Mouse (Mus musculus) 3134 (cell line): ENCODE results near the gene Rnase2b.
"Not testable (repeated sequence)": the region's sequence is repeated elsewhere in the genome, so short reads cannot be mapped to it uniquely, and the experiment has no call there.

Experiments used
- DNase-seq: peaks from one replicate; pipeline ENCODE4 v3.0.0-alpha.2; 2011; ENCODE audit warnings: low spot score; ENCODE audit not compliant: insufficient read length; ENCODE audit errors: extremely low read depth

Rnase2b gene

DNA sequence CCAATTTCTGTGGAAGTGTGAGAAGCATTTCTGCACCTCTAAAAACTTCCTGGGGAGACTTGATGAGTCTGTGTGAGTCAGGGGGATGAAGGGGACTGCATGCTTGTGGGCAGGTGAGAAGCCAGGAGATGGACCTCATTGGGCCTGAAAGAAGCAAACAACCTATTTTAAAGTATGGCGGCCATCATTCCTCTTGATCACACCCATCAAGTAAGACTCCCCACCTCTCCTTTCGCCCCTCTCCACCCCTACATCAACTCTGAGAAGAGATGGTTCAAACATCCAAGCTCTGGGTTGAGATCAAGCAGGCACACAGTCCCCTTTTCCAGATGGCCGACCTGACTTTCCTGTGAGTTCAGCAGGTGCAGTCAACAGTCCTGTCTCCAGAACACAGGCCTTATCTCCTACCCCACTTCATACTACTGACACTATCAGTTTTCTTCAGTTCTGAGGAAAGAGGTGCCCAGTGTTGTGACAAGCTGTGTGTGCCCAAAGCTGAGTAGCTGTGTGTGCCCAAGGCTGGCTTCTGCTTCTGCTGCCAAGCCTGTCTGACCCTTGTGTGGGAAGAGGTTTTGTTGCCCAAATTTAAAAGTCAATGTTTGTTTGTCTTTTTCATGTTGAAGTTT lies 11.7 kb upstream of the Rnase2b start:
- DNase-seq = no peak

DNA sequence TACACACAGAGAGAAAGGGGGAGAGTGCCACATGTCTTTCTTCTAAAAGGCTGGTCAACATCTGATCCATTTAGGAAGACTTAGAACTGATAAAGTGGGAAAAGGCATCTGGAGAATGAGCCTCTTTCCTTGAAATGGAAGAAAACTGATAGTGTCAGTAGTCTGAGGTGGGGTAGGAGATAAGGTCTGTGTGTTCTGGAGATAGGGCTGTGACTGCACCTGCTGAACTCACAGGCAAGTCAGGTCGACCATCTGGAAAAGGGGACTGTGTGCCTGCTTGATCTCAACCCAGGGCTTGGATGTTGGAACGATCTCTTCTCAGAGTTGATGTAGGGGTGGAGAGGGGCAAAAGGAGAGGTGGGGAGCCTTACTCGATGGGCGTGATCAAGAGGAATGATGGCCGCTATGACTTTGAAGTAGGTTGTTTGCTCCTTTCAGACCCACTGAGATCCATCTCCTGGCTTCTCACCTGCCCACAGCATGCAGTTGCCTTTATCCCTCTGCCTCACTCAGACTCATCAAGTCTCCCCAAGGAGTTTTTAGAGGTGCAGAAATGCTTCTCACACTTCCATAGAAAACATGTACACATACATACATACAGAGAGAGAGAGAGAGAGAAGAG lies 9.7 kb upstream of the Rnase2b start:
- no peak for DNase-seq

DNA sequence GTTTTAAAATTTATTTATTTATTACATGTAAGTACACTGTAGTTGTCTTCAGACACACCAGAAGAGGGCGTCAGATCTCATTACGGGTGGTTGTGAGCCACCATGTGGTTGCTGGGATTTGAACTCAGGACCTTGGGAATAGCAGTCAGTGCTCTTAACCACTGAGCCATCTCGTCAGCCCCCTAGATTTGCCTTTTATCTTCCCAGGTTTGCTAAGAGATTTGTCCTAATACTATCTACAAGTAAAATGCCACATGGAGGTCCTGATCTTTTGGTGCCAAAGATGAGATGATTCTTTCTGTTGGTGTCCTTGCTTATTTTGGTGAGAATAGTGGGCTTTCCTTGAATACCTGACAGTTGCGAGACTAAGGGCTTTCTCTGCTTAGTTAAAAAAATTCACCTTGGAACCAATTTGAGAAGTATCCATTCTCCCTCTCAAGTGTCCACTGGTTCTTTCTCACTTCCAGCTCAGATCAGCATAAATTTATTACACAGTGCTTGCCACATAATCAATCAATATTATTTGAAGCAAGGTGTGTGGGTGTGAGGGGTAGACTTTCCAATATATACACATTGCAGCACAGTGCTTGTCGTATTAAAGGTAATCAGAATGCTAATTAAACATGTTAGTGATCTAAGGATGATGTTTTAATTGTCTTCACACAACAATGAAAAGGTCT lies 5.9 kb upstream of the Rnase2b start:
- no peak for DNase-seq

DNA sequence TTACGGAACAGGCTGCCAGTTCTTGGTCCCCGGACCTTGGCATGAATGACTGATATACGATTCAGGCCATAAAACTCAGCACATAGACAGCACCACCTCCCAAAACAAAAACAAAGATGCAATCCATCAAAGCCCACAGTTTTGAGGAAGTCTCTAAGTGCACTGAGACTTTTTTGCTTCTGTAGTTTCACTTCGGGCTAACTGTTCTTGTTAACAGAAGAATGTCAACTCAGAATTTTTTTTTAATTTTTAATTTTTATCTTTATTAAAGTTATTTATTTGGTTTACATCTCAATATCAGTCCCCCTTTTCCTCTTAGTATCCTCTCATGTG lies 5.4 kb upstream of the Rnase2b start:
- DNase-seq = no peak

DNA sequence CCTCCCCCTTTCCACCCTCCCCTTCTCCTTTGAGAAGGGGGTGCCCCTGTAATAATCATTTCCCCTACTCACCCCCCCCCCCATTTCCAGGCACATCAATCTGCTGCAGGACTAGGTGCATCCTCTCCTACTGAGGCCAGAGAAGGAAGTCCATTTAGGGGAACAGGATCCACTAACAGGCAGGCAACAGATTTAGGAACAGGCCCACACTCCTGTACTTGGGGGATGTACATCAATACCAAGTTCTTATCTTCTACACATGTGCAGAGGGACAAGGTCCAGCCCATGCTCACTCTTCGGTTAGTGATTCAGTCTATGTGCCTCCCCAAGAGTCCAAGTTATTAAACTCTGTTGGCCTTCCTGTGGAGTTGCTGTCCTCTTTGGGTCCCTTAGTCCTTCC lies 5.0 kb upstream of the Rnase2b start:
- DNase-seq = no peak

DNA sequence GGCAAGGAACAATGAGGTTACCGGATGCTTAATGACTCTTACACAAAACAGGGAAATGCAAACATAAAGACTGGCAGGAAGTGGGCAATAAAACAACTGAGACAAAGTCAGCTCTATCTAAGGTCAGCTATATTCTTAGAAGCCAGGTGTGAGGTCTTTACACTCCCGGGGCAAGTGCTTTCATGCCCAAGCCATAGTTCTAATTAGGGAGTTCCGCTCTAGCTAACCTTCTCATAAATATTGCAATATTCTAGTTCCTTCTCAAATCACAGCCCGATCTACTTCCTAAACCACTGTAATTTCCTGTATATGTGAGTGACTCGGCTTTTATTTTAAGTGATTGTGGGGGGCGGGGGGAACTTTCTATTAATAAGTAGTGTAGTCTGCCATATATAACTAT lies 1.3 kb downstream of the Rnase2b start:
- DNase-seq = not testable (repeated sequence)

DNA sequence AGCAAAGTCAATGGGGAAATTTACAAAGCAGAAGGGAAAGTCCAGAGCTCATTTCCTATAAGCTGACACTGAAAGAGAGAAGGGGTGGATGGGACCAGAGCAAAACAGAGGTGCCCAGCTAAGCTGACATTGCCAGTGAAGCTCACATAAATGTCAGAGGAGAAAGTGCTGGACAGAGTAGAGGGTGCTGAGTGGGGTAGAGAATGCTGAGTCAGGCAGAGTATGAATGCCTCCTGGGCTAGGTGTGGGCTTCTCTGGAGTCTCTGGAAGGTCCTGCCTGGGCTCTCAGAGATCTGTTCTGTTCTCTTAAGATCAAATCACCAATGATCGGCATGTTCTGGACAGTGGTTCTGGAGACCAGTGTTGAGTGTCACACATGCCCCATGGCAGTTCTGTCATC lies 3.4 kb downstream of the Rnase2b start:
- no peak for DNase-seq

DNA sequence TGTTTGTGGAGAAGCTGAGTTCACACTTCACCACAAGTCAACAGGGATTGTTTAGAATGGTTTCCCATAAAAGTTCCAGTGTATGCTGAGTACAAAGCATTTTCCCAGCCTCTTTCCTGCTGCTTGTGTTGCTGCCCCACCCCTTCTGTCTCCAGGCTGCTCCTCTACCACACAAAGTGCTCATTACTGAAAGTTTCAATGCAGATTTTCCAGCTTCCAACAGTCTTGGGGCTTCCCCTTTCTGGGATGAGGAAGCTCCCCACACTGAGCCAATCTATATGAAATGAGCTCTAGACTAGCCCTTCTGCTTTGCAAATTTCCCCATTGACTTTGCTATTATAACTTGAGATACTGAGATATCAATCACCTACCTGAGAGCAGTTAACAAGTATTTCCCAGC lies 4.0 kb downstream of the Rnase2b start:
- DNase-seq = no peak

DNA sequence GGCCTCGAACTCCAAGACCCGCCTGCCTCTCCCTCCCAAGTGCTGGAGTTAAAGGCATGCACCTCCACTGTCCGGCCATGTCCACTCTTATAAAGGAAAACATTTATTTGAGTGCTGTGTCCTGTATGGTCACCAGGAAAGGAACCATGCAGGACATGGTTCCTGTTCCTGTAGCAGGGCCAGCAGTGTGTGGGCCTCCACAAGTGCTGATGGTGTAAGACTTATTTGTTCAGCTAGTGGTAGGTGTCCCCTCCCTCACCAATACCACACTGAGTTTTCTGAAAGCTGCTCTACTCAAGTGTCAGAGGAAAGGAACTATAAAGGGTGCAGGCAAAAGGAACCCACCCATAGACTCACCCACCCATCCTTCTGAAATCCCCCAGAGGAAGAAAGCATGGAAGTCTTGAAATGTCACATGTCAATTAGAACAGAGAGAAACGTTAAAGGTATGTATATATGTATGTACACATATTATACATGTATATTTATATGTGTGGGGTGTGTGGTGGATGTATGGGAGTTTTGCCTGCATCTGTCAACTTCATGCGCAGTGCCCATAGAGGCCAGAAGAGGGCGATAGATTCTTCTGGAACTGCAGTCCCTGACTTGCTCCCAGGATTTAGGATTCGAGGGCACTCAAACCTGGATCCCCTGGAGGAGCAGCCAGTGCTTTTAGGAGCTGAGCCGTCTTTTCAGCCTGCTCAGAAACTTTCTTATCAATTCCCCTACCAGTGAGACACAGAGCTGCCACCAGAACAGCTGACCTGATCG lies 10.2 kb downstream of the Rnase2b start:
- not testable (repeated sequence) for DNase-seq

DNA sequence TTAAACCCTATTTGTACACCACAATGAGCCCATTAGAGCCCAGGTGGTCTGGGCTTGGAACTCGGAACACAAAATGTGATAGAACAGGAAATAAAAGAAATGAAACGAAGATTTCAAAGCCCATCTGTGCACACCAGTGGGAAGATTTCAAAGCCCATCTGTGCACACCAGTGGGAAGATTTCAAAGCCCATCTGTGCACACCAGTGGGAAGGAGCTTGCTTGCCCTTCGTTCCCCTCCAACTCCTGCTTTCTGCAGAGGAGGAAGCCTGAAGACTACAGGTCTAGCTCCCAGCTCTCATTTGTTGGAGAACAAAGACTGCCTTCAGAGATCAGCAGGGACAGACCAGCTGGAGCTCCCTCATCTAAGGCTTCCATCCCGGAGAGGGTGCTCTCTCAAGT lies 10.9 kb downstream of the Rnase2b start:
- not testable (repeated sequence) for DNase-seq

DNA sequence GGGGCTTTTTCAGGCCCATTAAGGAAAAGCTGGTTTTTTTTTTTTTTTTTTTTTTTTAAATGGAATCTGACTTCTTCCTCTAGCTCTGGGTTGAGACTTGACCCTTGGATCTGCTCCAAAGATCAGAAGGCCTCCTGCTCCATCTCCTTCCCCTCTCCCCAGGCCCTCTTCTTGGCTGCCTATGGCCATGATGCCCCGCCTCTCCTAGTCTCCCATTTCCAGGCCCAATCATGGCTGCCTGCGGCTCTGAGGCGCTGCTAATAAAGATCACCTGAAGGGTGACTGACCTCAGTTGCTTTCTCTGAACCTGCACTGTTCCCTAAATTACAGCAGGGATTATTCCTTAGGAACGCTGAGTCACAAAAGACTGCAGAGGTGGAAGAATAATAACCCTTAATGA lies 11.8 kb downstream of the Rnase2b start:
- DNase-seq = no peak

DNA sequence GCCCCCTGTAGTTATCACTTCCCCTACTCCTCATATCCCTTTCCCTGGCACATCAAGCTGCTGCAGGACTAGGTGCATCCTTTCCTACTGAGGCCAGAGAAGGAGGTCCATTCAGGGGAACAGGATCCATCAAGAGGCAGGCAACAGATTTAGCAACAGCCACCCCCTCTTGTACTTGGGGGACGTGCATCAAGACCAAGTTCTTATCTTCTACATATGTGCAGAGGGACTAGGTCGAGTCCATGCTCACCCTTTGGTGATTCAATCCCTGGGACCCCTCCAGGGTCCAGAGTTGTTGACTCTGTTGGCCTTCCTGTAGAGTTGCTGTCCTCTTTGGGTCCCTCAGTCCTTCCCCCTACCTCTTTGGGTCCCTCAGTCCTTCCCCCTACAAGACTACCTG lies 19.0 kb downstream of the Rnase2b start:
- DNase-seq = not testable (repeated sequence)

DNA sequence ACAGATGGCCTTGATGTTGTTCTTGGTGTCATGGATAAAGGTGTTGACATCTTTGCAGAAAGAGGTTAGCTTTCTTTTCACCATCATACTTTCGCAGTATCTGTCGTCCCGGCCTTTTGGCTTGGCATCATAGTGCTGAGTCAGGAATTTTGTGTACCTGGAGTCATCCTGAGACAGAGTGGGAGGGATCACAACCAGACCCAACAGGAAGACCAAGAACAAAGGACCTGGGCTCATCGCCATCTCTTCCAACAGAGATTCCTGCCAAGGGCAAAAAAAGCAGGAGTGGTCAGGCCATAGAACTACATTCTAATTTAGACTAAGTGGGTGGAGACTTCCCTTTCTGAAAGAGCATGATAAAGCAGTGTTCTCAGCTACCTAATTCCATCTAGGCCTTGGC lies 33.6 kb downstream of the Rnase2b start:
- no peak for DNase-seq

DNA sequence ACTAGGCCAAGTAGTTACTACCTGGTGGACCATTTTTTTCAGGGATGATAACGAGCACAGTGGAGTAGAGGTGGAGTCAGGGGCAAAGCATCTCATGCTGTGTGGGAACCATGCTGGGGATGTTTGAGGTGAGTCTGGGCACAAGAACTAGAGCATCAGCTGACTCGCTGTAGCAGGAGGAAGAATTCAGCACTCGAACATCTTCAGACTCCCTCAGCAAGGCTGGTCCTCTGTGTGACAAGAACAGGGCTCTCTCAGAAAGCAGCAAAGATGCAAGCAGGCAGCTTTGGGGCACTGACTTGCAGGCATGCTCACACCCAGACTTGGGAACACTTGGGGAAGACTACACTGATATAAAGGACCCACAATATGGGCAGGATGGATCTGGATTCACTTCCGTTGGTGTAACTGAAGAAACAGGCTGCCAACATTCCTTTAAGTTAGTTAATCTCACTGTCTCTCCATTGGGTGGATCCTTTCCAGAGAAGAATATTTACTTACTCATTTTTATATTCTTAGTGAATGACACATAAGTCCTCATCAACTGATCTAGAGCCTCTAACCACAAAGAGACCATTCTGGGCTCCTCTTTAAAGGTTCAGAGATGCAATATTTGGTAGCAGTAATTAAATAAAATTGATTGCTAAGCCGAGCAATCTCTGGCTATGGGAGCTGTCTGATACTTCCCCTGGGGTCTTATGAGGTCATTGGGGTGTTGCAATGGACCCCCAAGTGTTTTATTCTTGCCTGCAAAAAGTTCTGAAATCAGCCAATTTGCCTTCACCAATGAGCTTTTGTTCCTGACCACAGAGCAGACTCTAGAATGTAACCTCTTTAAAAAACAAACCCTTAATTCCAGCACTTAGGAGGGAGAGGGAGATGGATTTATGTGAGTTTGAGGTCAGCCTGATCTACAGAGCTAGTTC lies 37.3 kb downstream of the Rnase2b start, which contains the start of gene Ang2:
Gene Ang2 (minus strand): TSS at position 51 of the 926 bp plus-strand sequence.
- peak; percentile 65 for DNase-seq

DNA sequence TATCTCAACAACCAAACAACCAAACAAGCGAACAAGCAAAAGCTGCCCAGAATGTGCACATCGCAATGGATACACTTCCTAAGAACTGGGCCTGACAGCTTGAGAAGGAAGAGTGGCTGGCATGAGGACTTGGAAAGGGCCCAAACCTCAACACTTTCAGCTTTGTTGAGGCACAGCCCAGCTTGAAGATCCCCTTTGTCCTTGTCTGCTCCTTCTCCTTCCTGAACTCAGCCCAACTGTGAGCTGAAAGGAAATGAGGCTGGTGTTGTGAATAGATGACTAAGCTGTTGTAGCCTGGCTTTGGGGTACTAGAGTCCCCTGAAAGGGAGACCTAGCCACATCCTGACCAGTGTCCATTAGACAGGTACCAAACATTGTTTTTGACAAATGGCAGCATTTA lies 38.0 kb downstream of the Rnase2b start:
- DNase-seq = peak; percentile 69

DNA sequence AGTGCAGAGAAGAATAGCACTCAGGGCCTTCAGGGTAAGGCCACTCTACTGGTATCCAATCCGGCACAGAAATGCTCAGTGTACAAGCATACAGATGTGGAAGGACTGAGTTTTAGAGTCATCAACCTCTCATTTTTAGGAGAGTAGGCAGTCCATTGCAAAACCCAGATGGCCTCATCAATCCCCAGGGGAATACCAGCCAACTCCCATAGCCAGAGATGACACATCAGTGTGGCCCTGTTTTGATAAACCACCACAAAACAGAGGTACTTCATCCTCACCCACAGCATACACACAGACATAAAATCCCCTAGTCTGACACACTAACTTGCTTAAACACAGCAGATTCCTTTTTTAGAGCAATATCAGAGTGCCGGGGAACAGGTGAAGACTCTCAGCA lies 38.4 kb downstream of the Rnase2b start:
- peak; percentile 64 for DNase-seq

DNA sequence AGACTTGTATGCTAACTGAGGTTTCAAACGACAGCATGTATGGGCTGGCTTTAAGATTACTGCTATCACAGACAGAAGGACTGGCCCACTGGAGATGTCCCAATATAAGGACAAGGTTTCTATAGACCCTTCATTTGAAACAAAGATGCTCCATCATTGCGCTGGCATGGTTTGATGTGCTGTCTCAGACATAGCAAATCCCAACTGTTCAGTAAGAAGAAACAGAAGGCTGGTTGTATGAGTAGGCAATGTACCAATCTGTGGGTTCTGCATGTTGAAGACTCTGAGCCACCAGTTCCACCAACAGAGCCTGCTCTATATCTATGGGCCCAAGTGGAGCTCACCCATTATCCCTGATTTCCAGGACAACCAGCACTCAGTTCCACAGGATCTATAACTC lies 41.1 kb downstream of the Rnase2b start, which contains the start of gene Ear14:
Gene Ear14 (plus strand): TSS at position 277 of the 400 bp plus-strand sequence.
- no peak for DNase-seq
